Mouse (Mus musculus) testis, postnatal 14 days (tissue): ENCODE measurements at regions not wholly inside any gene's neighbourhood (a gene's known extent, or its start where the extent isn't known, plus 50 kb on each side); places are given as distances from the start of the nearest gene placed in this dataset.
"Not testable (repeated sequence)": the region's sequence is repeated elsewhere in the genome, so short reads cannot be mapped to it uniquely, and the experiment has no call there.

Experiments
- DNase-seq: peaks from one replicate; pipeline ENCODE4 v3.0.0; 2021; ENCODE audit warnings: low spot score

DNA sequence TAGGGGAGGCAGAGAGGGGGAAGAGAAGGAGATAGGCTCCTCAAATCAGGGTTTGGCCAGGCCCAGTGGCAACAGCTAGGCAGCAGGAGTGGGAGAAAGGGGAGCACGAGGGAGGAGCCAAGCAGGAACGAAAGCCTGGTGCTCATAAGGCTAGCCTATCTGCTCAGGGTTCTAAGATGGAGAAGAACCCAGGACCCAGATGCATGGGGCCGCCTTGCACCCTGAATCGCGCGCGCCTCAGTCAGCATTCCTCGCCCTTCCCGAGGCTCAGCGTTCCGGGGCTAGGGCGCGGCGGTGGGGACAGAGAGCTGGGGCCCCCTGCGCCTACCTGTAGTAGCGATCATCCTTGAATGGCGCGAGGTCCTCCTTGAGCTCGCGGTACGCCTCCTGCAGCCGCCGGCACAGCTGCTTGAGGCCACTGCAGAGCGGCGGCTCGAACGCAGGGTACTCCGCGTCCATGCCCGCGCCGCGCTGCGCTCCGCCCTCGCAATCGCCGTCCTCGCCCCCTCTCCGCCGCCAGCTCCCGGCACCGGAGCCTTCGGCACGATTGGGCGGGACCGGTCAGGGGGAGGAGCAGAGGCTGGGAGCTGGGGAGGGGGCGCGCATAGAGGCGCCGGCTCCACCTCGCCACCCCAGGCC, 60.1 kb downstream of the Dynlt1b start:
- DNase-seq, result not testable (repeated sequence)

DNA sequence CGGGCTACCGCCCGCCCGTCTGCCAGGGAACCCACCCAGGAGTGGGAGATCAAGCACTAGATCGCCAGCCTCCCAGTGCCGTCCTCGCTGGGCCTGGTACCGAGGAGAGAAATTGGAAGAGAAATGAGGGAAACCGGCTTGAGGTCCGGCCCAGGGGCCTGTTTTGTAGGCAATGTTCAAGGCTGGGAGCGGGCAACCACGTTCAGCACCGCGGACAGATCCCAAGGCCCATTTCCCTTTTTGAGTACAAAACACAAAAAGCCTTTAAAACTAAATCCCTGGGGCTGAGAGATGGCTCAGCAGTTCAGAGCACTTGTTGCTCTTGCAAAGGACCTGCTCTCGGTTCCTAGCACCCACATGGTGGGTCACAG, 60.6 kb downstream of the Dynlt1b start:
- not testable (repeated sequence) for DNase-seq

DNA sequence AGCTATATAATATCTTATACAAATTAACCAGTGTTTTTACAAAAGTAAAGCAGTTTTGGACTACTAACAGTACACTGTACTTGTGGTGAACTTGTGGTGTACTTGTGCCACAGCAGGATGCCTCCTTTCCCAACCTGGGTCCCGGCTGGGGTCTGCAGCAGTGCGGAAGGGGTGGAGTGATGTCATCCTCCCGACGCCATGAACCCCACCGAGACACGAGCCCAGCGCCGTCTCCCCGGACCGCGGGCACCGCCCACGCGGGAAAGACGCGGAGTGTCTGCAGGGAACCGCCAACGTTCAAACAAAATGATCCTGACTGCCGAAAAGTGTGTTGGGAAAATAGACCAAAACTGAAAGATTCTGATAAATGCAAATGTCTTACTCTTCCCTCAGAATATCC, 62.6 kb downstream of the Dynlt1b start:
- DNase-seq, result peak; percentile 56

DNA sequence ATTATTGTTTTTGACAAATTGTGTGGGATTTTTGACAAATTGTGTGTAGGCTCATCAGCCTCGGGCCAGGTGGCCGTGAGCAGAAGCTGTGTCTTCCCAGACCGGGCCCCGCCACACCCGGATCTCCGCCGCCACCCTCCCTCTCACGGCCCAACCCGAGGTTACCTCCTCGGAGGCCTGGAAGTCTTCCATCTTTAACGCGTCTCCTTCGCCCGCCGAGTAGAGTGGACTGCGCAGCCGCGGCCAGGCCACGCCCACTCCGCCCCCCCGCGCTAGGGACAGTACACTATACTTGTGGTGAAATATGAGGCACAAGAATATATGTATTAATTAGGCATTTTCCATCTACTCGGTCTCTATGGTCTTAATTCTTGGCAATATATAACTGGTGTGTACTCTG, 63.0 kb downstream of the Dynlt1b start:
- DNase-seq, result peak; percentile 86

DNA sequence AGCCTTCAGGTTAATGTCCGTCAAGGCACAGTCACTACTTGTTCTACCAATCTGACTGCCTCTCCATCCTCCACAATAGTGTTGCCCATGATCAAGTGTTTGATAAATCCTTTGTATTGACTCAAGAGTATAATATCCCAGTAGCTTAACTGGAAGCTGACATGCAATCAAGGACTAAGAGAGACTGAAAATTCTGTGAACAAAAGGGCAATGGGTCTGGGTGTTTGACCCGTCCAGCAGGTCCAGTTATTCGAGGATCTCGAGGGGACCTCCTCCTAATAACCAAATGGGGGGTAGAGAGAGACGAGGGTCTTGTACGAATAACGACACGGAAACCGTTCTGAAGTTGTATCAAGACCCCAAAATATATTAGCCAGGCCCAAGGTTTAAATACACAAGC, 66.6 kb downstream of the Dynlt1b start:
- not testable (repeated sequence) for DNase-seq

DNA sequence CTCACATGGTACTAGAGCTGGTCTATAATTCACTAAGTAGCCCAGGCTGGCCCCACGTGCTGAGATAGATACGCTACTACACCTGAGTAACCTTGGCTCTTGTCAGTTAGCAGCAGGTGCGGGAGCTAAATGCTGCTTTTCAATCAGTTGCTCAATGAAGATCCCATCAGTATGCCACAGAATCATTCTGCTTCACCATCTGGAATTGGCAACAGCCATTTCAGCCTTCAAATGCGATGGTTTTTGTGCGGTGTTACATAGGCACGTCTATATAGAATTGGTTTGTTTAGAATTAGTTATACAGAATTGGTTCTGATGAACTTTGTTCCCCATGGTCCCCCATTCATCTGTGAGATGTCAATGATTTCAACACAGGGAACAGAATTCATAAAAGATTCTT, 72.8 kb downstream of the Dynlt1b start:
- DNase-seq, result not testable (repeated sequence)

DNA sequence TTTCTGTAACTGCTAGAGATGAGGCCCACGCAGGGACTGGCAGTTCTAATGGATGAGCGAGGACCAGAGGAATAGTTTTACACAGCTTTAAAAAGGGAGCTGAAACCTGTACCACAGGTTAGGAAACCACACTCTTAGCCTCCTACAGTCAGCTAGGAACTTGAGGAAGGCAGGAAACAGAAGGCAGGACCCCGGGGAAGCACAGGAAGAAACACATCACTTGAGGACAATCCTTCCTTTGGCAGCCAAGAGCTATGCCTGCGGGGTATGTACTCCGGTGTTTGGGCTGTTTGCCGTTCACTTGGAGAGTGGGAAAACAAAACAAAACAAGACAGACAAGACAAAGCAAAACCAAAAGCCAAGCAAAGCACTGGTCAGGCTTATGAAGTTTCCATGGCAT, 76.0 kb downstream of the Dynlt1b start:
- DNase-seq, result not testable (repeated sequence)

DNA sequence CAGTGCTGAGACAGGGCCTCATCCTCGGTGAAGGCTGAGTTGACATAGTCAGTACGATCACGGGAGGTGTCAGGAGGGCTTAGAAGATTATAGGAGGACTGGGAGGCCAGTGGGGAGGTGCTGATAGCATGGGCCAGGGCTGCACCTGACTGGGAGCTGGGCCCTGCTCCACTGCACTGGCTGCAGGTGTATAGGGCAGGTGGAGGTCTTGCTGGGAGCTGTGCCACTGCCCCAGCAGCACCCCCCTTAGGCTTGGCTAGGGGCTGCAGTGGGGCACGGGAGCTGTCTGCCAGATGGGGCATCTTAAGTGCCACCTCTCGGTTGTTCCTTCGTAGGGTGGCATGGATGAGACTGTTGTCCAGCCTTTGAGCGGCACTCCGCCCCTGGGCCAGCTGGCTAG, 85.2 kb downstream of the Dynlt1b start:
- DNase-seq, result not testable (repeated sequence)

DNA sequence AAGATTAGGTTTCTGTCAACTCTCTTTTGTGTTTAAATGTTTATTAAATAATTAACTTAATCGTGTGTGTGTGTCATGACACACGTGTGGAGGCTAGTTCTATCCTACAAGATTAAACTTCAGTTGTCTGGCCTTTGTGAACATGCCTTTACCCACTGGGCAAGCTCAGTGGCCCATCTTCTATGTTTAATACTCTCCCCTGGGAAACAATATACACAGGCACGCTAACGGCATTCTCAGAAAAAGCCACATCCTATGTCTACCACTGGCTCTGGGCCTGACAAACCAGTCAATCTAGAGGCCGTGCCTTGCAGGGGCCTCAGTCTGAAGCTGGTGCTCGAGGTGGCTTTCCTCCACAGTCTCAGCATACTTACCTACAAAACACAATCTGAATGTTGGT, 82.4 kb upstream of the Dynlt1c start:
- DNase-seq, result not testable (repeated sequence)

DNA sequence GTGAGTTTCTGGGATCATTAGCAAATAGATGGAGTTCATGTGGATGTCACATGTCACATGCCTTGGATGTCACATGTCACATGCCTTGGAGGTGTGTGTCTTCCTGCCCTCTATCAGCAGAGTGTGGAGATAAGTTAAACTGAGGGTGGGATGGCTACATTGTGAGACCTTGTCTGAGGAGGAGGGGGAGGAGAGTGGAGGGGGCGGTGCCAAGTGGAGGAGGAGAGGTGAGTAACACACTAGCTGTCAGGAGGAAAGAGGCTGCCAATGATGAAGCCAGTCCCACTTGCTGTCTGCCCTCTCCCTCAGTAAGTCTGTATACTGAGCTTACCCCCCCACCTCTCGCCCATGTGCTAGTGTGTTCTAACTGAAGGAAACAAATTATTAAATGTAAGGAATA, 81.5 kb upstream of the Dynlt1c start:
- DNase-seq, result not testable (repeated sequence)

DNA sequence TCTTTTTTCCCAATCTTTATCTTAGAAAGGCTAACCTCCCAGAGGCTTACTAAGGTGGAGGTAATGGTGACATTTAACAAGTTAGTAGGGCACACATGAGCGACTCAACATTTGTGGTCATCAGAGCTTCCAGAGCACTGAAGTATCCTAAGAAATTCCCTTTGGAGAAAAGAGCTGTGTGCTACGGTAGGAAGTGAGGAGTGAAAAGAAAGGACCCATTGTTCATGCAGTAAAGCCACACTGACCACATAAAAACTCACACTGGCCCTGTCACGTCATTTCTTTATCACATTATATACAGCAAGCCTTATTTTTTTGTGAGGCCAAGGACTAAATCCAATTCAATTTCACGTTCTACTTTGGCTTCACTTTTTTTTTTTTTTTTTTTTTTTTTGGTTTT, 80.7 kb upstream of the Dynlt1c start:
- not testable (repeated sequence) for DNase-seq

DNA sequence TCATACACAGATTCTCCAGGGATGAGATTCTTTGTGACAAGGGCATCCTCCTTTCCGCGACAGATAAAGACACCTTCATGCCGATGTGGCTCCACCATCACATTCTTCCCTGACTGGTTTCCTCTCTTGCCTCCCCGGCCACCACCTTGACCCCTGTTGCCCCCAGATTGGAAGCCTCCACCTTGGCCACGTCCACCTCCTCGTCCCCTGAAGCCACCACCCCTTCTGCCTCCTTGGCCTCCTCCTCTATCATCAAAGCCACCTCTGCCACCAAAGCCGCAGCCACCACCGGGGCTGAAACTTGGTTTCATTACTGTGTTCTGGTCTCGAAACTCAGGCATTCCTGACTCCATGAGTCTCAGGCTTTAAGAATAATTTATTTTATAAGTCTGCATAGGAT, 79.3 kb upstream of the Dynlt1c start:
- DNase-seq, result not testable (repeated sequence)

DNA sequence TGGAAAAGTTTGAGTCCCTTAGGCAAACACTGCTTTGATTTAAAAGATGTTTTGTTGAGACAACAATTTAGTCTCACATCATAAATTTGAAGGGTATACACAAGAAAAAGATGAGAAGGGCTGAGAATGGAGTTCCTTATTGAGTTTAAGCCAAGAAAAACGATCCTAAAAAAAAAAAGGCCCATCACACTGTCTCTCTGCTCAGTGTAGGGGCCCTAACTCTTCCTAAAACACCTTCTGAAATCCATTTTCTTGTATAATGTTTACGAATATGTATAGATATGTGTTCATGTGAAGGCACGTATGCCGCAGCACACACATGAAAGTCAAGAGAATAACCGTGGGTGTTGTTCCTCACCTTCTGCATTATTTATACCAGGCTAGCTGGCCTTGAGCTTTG, 62.7 kb upstream of the Dynlt1c start:
- DNase-seq, result not testable (repeated sequence)

DNA sequence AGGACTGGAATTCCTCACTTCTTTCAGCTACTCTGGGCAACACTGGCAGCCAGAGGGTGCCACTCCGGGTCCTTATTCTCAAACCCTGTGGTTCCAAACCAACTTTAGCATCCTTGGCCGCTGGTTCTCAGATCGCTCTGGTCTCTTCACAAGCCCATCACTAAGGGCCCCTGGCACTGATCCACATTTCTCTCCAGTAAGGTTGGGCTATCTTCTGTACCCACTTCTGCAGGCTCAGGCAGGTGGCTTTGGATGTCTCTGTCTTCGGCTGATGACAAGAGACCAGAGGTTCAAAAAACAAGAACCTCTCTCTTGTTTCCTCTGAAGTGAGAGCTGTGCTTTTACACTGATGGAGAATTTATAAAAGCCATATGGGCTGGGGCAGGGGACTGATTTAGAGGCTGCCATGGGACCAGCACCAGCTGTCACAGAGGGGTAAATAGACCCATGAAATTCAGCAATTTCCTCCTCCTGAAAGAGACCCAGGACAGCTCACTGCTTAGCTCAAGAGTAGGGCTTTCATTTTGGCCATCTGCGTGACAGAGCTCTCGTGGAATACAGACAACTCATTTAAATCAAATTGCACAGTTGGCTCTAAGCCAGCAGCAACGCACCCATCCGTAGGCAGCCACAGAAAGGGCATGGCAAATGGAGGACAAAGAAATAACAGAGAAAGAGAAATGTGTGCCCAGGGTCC, 54.3 kb upstream of the Dynlt1c start:
- not testable (repeated sequence) for DNase-seq

DNA sequence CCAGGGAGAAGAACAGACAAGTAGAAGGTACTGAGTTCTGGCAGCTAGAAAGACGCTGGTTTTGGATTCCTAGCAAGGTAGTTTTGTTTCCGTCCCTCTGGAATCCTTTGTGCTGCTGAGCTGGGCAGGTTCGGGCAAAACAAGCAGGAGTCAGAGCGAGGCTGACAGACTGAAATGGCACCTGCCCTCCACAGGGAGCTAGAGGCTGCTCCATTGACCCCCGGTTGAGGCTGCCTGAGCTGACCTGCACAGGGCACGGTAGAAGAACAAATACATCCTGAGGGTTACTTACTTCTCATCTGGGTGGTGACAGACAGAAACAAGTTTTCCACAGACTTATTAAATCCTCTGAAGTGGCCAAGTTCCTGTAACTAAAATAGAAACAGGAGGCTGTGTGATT, 53.5 kb upstream of the Dynlt1c start:
- not testable (repeated sequence) for DNase-seq
